Mouse (Mus musculus) lung, postnatal 0 days (tissue): ENCODE results near the gene Pawr.

ENCODE experiments used
- CTCF ChIP-seq: IDR thresholded peaks from 2 replicates; pipeline ENCODE4 v1.5.1; 2016; ENCODE audit warnings: antibody characterized with exemption, mild to moderate bottlenecking
- EP300 ChIP-seq: IDR thresholded peaks from 2 replicates; pipeline ENCODE4 v1.6.1; 2016; ENCODE audit warnings: antibody characterized with exemption, mild to moderate bottlenecking, control low read depth

DNA sequence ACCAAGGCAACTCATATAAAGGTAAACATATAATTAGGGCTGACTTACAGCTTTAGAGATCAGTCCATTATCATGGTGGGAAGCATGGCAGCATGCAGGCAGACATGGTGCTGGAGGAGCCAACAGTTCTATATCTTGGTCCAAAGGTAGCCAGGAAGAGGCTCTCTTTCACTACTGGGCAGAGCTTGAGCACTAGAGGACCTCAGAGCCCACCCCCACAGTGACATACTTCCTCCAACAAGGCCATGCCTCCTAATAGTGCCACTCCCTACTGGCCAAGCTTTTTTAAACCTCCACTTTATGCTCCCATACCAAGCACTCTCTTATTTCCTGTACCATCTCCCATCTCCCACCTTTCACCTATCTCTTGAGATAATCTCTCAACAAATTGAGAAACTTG is 11.8 kb downstream of the Pawr start:
- no peak for TF ChIP-seq CTCF
- TF ChIP-seq EP300: no peak
